Mouse (Mus musculus): ENCODE data around the gene Rnf11. TPM values are rescaled to one million over a fixed set of nuclear protein-coding genes. Genes with fewer than 3 reads are reported as not detected.

The Rnf11 gene
- polyA plus RNA-seq, 1 experiment from 2014 or later, result 51.7 TPM

DNA sequence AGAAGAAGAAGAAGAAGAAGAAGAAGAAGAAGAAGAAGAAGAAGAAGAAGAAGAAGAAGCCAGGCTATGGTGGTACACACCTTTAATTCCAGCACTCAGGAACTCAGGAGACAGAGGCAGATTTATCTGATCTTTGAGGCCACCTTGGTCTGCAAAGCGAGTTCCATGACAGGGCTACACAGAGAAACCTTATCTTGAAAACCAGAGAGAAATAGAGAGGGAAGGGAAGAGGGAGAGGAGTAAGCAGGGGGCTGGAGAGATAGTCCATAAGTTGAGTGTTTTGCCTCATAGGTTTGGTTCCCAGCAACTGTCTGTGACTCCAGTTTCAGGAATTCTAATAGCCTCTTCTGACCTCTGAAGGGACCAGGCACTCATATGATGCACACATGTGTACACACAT, 4.3 kb upstream of the Rnf11 start:
- Histone ChIP-seq H3K27ac (ENCODE audit: low read length) (no peak overlapping the region), H3K4me1 (ENCODE audit: insufficient read depth, low read depth, low read length) (no peaks in the 10 kb centered on the region), H3K9ac (replicated peaks; ENCODE audit: low read depth) (no peak overlapping the region), H3K36me3 (ENCODE audit: insufficient read depth, low read length) (no peaks in the 10 kb centered on the region), H3K4me2 (replicated peaks; ENCODE audit: low read depth, low read length) (no peak overlapping the region), H3K27me3 (replicated peaks; ENCODE audit: insufficient read depth, low read length) (no peaks in the 10 kb centered on the region), H3K4me3 (ENCODE audit: low read depth, low read length) (no peak overlapping the region), H3K9me3 (ENCODE audit: low read length) (no peaks in the 10 kb centered on the region)
- DNase-seq (ENCODE audit: low spot score) (no peak), ATAC-seq (no peak)
- 44% methylated on average over 1 of the region's 1 CpGs for WGBS
- TF ChIP-seq CTCF (IDR thresholded peaks at IDR 0.05), result no peak
- TF ChIP-seq EP300 (IDR thresholded peaks at IDR 0.05), result no peak

DNA sequence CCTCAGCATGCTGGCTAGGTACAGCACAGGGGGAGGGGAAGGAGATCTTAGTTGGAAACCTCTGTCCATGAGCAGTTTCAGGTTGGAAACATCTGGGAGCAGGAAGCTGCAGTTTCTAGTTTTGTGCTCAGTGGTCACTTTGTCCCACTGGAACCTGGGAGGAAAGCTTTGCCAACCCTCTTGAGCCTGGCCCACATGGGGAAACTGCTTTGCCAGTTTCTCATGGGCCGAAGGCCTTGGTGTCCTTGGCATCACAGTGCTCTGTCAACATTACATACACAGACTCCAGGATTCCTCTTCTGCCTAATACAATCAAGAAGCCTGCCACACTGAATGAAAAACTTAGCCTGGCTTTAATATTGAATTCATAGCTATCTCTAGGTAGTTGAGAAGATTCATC, 1.8 kb downstream of the Rnf11 start:
- TF ChIP-seq CTCF (IDR thresholded peaks at IDR 0.05), result no peak
- TF ChIP-seq EP300 (IDR thresholded peaks at IDR 0.05), result no peak
- ATAC-seq, result no peak
- Histone ChIP-seq H3K4me3 (ENCODE audit: low read depth, low read length) (no peak overlapping the region), H3K27ac (ENCODE audit: low read length) (no peak overlapping the region), H3K9me3 (ENCODE audit: low read length) (no peaks in the 10 kb centered on the region), H3K4me1 (ENCODE audit: insufficient read depth, low read depth, low read length) (no peaks in the 10 kb centered on the region), H3K4me2 (replicated peaks; ENCODE audit: low read depth, low read length) (no peak overlapping the region), H3K9ac (replicated peaks; ENCODE audit: low read depth) (no peak overlapping the region), H3K27me3 (replicated peaks; ENCODE audit: insufficient read depth, low read length) (no peaks in the 10 kb centered on the region), H3K36me3 (ENCODE audit: insufficient read depth, low read length) (no peaks in the 10 kb centered on the region)
- no peak for DNase-seq (ENCODE audit: low spot score)
- WGBS, result 88% methylated on average over 1 of the region's 1 CpGs

DNA sequence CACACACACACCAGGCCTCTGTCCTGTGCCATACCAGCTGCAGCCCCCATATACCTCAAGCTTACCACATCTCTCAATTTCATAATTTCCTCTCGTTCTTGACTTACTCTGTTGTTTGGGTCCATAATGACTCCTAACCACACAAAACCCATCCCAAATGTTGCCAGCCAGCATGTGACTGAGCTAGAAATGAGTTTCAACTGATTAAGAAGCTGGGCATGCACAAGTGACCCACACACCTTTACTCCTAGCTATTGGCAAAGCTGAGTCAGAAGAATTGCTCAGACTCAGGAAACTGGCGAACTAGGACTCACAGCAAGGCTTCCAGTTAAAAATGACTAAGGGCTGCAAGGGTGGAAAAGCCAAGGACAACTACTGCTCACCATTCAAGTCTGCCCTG, 3.1 kb downstream of the Rnf11 start:
- TF ChIP-seq CTCF (IDR thresholded peaks at IDR 0.05), result no peak
- TF ChIP-seq EP300 (IDR thresholded peaks at IDR 0.05), result no peak
- no peaks in the 10 kb centered on the region for H3K4me1 ChIP-seq (ENCODE audit: insufficient read depth, low read depth, low read length)

DNA sequence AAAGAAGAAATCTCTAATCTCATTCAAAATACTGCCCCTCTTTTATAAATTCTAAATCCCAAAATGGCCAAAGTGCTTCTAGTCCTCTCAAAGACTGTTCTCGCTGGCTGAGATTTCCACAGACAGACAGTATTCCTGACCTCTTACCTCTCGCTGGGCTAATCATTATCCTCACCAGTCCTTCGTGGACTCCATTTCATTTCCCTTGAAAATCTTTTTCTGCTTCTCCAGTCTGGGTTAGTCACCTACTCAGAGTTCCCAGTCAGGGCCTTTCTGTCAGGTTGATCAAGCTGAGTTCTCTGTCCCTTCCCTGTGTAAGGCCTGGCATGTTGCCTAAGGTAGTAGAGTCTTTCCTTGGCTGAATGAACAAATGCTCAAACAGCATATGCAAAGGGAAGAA, 7.1 kb downstream of the Rnf11 start:
- no peak for DNase-seq (ENCODE audit: low spot score)
- no peak overlapping the region for H3K4me3 ChIP-seq (ENCODE audit: low read depth, low read length)
- H3K4me1 ChIP-seq (ENCODE audit: insufficient read depth, low read depth, low read length), result peaks cover 4% of the 10 kb centered on the region
- H3K9me3 ChIP-seq (ENCODE audit: low read length), result no peaks in the 10 kb centered on the region
- no peaks in the 10 kb centered on the region for H3K36me3 ChIP-seq (ENCODE audit: insufficient read depth, low read length)
- no peak overlapping the region for H3K4me2 ChIP-seq (replicated peaks; ENCODE audit: low read depth, low read length)
- H3K9ac ChIP-seq (replicated peaks; ENCODE audit: low read depth), result no peak overlapping the region
- H3K27ac ChIP-seq (ENCODE audit: low read length), result no peak overlapping the region
- H3K27me3 ChIP-seq (replicated peaks; ENCODE audit: insufficient read depth, low read length), result no peaks in the 10 kb centered on the region
- no peak for ATAC-seq
- TF ChIP-seq CTCF (IDR thresholded peaks at IDR 0.05) (no peak), EP300 (IDR thresholded peaks at IDR 0.05) (no peak)
- WGBS, result 85% methylated on average over 3 of the region's 3 CpGs

More for the DNA sequence above, 3.1 kb downstream of the Rnf11 start:
- ATAC-seq (no peak), DNase-seq (ENCODE audit: low spot score) (no peak)
- no peak overlapping the region for H3K4me2 ChIP-seq (replicated peaks; ENCODE audit: low read depth, low read length)
- H3K9me3 ChIP-seq (ENCODE audit: low read length), result no peaks in the 10 kb centered on the region
- H3K9ac ChIP-seq (replicated peaks; ENCODE audit: low read depth), result no peak overlapping the region
- H3K27ac ChIP-seq (ENCODE audit: low read length), result no peak overlapping the region
- H3K4me3 ChIP-seq (ENCODE audit: low read depth, low read length), result no peak overlapping the region
- H3K36me3 ChIP-seq (ENCODE audit: insufficient read depth, low read length), result no peaks in the 10 kb centered on the region
- no peaks in the 10 kb centered on the region for H3K27me3 ChIP-seq (replicated peaks; ENCODE audit: insufficient read depth, low read length)
- WGBS, result 81% methylated on average over 2 of the region's 2 CpGs

DNA sequence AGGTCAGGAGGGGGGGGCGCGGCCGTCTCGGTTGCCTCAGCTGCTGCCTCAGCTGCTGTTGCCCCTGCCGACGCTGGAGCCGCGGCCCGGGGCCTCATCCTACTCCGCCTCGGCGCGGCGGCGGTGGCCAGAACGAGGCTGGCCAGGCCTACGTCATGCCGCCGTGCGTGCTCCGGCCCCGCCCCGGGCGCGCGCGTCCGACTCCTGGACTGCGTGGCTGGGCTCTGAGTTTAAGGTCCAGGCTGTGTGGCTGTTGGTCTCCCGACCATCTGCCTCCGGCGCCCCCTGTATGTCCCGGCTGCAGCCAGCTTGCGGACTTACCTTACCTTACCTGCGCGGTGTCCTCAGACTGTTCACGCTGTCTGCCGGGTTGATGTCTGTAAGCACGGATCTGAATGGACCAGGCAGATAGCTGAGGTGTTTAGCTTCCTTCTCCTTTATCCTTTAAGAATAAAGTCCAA, 7.9 kb downstream of the Rnf11 start:
- DNase-seq (ENCODE audit: low spot score) (peak; percentile 96), ATAC-seq (peak; percentile 99)
- WGBS, result 0% methylated on average over 37 of the region's 39 CpGs
- Histone ChIP-seq H3K4me2 (replicated peaks; ENCODE audit: low read depth, low read length) (peak overlapping the region; percentile 70), H3K9ac (replicated peaks; ENCODE audit: low read depth) (peak overlapping the region; percentile 97), H3K27me3 (replicated peaks; ENCODE audit: insufficient read depth, low read length) (no peaks in the 10 kb centered on the region), H3K36me3 (ENCODE audit: insufficient read depth, low read length) (no peaks in the 10 kb centered on the region), H3K27ac (ENCODE audit: low read length) (peak overlapping the region; percentile 93), H3K4me3 (ENCODE audit: low read depth, low read length) (peak overlapping the region; percentile 98), H3K4me1 (ENCODE audit: insufficient read depth, low read depth, low read length) (peaks cover 4% of the 10 kb centered on the region), H3K9me3 (ENCODE audit: low read length) (no peaks in the 10 kb centered on the region)
- TF ChIP-seq EP300 (IDR thresholded peaks at IDR 0.05), result no peak
- TF ChIP-seq CTCF (IDR thresholded peaks at IDR 0.05), result peak; percentile 62

DNA sequence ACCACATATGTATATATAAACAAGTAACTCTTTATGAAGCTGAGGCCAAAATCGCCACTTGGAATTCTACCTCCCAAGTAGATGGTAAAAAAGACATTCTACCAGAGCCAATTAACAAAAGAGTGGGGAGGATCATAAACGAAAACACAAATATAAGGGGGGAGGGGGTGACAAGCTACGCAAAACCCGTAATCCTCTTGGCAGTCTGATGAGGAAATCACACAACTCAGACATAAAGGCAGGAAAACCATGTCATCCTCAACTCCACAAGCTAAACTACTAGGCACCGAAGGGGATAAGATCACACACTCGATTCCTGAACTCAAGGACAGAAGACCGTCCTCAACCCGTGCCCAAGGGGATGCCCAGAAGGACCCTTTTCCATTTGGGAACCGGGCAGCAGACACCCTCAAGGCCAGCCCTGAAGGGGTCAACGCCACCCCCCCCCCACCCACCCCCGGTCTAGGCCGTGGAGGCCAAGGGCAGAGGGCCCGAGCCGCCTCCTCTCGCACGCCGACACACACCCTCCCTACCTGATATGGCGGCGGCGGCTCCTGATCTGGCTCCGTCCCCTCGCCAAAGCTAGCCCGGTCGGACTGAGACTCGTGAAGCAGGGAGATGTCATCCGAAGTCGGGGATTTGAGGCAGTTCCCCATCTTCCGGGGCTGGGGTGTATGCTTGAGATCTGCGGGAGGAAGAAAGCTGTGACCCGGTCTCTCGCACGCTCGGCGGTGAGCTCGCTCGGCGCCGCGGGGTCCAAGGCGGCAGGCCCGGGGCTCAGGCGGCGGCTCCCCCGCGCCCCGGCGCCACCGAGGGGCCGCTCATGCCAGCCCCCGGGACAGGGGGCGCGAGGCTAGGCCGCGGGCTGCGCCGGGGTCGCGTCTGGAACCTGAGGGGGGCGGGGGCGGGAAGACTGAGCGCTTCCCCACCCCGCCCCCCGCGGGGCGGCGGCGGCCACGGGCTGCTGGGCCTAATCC, 8.7 kb downstream of the Rnf11 start:
- Histone ChIP-seq H3K27ac (ENCODE audit: low read length) (peak overlapping the region; percentile 93), H3K27me3 (replicated peaks; ENCODE audit: insufficient read depth, low read length) (no peaks in the 10 kb centered on the region), H3K9ac (replicated peaks; ENCODE audit: low read depth) (peak overlapping the region; percentile 97), H3K36me3 (ENCODE audit: insufficient read depth, low read length) (no peaks in the 10 kb centered on the region), H3K4me3 (ENCODE audit: low read depth, low read length) (peak overlapping the region; percentile 98), H3K4me1 (ENCODE audit: insufficient read depth, low read depth, low read length) (peaks cover 4% of the 10 kb centered on the region), H3K9me3 (ENCODE audit: low read length) (no peaks in the 10 kb centered on the region), H3K4me2 (replicated peaks; ENCODE audit: low read depth, low read length) (peak overlapping the region; percentile 70)
- TF ChIP-seq EP300 (IDR thresholded peaks at IDR 0.05) (no peak), CTCF (IDR thresholded peaks at IDR 0.05) (no peak)
- DNase-seq (ENCODE audit: low spot score), result peak; percentile 66
- under 1% methylated on average over 36 of the region's 68 CpGs for WGBS
- peak; percentile 70 for ATAC-seq
